Mouse (Mus musculus) T-helper 17 cell (primary cell): ENCODE results near the gene 2810021J22Rik.
"Not testable (repeated sequence)": the region's sequence is repeated elsewhere in the genome, so short reads cannot be mapped to it uniquely, and the experiment has no call there.

Source experiments
- in situ Hi-C, 2 experiments: fragments of 300-600 bp; cut with MboI, MseI; formaldehyde crosslinking; loops; 1 replicate in 1 of 2; 2 replicates in 1 of 2; pipeline ENCODE4 v1.15.1; 2025; ENCODE audit warnings: high pct_unique_total_duplicates in 2 of 2

Gene 2810021J22Rik

DNA sequence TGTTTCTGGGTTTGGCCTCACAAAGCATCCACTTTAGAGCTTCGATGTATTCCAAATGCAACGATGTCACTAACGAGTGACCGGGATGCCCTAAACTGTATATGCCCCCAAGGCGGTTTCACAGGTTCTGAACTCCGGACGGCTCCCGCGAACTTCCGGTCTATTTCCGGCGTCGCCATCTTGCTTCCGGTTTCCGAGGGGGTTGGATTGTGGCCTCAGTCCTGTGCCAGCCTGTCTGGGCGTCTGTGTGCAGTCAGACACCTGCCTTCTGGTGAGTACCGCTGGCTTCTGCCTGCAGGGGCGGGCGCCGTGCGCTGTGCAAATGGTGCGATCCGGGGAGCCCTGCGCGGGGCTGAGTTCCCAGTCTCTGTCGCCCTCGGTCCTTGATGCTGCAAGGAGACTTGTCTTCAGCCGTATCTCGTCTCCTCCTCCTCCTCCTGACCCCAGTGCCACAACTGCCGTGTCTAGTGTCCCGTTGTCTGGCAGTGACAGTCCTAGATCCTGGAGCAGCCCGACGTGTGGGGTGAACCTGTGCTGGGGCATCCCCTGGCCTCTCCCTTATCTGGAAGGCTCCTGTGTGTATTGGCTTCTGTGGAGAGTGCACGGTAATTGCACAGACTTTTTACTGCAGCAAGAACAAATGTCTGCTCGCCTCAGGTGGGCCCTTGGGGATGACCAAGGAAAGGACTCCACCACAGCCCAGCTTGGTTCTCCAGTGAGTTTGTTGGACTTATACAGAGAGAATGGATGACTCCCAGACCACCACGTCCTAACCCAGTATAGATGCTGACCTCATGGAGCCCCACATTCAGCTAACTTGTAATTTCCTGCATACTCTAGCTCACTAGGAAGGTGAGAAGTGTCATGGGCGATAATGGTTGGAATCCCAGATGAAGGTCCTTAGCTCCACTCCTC lies at the start of gene 2810021J22Rik:
Gene 2810021J22Rik (plus strand): TSS at position 178 of the 915 bp plus-strand sequence.
- in situ Hi-C loops, result no loop called here

DNA sequence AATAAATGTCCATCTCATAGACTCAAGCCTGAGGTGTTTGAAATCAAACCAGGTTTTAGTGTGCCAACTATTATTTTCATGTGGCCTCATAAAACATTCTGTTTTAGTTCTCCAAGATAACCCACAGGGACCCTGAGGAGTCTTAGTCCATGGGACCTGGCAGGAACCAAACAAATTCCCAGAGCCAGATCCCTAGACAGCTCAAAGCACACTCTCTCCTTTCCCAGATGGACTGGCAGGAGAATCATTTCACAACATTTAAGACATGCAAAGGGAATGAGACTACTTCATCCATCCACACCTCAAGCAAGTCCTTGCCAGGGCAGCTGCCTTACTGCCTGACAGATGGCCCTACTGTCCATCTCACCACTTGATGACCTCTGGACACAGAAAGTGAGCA lies 38.1 kb upstream of the 2810021J22Rik start, which contains the start of gene Olfr312:
Gene Olfr312 (plus strand): TSS at position 301 of the 400 bp plus-strand sequence.
- in situ Hi-C loops, result not testable (repeated sequence)

GRCm38 (mm10) chr11:58829764-58830163 lies 37.3 kb upstream of the 2810021J22Rik start:
- in situ Hi-C loops, result no loop called here

- in situ Hi-C loops, result not testable (repeated sequence)
These were observed 34.5 kb upstream of the 2810021J22Rik start for GRCm38 (mm10) chr11:58832541-58832940.

- in situ Hi-C loops, result not testable (repeated sequence)
These were observed 28.1 kb upstream of the 2810021J22Rik start, which contains the start of gene Olfr311 for GRCm38 (mm10) chr11:58838951-58839350. TSS of gene Olfr311 (plus strand) at chr11:58839251.

DNA sequence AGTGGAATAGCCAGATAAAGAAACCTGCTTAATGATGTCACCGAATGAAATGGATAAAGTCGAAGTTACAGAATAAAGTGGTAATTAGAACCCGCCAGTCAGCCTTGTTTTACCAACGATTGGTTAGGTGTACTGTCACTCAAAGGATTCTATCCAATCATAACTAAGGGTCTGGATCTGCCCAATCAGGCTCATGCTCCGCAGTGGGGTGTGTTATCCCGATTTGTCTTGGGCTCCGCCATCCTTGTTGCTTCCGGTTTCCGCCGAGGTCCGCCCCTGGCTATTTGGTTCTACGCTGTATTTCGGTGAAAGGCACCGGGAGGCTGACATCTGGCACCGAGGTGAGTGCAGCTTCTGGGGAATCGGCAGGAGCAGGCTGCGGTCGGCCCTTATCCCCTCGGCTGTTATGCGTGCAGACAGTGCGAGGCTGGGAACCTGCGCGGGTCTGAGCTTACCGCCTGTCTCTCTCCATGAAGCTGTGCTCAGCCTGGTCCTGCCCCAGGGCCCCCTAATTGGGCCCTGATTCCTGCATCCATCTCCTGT lies 20.0 kb upstream of the 2810021J22Rik start, which contains the start of gene Gm12258:
Gene Gm12258 (plus strand): TSS at position 240 of the 543 bp plus-strand sequence.
- in situ Hi-C loops, result no loop called here

DNA sequence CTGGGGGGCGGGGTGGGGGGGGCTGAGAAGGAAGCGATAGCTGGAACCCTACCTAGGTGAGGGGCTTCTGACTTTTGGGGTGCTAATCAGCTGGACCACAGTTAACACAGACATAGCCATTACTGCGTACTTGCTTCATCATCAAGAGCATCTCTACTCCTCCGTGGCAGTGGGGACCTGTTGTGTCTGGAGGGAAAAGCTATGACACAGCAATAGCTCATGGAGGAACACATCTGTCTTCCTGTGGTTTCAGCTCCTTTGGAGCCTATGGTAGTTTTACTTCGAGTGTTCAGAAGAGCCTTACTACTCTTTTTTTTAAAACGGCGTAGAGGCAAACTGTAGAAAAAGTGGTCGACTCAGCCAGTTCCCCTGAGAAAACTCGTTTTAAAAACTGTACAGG lies 19.4 kb upstream of the 2810021J22Rik start:
- in situ Hi-C loops, result no loop called here

DNA sequence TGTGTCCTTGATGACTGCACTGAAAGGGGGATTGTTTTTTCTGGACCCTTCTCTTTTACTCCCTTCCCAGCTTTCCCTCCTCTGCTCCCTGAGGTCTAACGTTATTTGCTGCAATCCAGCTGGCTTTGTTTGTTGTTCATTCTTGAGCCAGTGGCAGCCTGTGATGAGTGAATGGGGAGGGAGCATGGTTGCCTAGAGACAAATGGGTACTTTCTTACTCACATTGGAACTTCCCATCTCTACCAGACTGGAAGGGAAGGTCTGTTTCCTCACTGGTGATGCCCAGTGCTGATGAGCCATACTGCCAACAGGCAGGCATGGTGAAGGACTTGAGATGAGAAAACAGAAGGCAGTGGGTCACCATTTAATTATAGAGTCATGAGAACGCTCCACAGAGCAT lies 17.3 kb upstream of the 2810021J22Rik start:
- in situ Hi-C loops, result no loop called here

GRCm38 (mm10) chr11:58860744-58861143 lies 6.3 kb upstream of the 2810021J22Rik start:
- in situ Hi-C loops, result no loop called here

DNA sequence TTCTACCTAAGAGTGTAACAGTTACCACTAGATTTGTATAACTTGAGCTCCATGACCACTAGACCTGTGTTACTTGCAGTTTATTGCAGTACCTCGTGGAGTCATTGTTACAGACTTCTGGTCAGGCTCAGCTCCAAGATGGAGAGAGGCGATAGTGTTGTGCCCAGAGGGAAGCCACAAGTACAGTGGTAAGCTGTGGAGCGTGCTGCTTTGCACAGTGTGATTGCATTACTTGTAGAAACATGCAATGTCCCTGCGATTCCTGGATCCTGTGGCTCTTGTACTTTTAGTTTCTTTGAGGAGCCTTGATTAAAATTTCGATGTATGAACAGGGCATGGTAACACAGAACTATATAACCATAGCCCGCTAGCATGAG lies 926 bp downstream of the 2810021J22Rik start:
- in situ Hi-C loops, result no loop called here

DNA sequence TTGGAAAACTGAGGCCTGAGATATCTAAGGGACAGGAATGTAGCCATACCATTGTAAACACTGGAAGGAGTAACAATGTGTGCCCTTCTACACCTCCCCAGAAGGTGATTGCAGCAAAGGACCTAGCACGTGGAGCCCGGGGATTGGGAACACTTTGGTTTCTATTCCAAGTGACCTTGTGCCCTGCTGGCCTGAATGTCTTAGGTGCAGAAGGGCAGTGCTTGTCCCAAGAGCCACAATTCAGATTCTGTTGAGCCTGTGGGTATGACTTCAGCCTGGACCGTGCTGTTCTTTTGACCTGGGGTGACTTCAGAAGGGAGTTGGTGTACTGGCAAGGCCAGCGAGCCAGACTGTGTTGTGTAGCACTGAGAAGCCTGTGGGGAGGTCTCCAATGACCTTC lies 3.9 kb downstream of the 2810021J22Rik start:
- in situ Hi-C loops, result no loop called here

DNA sequence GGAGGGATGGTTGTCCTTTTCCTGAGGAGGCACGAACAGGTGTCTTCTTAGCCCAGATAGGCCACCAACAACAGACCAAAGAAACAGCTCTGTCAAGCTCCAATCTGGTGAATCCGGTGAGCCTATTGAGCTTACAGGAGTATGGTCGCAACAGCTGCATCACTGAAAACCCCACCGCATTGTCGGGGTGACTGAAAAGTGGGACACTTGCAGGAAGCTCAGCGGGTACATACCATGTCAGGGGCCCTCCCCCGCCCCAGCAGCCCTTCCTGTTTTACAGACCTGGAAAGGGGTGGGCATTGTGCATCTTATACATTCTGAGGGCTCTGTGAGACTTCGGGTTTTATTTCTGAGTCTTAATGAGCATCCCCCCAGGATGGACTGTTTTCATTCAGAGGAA lies 16.7 kb downstream of the 2810021J22Rik start:
- in situ Hi-C loops, result no loop called here

DNA sequence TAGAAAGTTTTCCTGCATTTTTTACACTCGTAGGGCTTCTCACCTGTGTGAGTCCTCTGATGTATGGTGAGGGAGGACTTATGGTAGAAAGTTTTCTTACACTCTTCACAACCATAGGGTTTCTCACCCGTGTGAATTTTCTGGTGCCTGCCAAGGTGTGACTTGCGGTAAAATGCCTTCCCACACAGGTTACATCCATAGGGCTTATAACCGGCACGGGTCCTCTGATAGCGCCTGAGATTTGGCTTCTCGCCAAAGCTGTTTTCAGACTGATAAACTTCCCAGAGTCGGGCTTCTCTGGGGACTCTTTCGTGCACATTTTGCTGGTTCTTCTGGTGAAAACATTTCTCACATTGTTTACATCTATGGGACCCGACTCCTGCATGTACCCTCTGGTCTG lies 23.5 kb downstream of the 2810021J22Rik start:
- in situ Hi-C loops, result no loop called here

- in situ Hi-C loops, result no loop called here
These were observed 27.4 kb downstream of the 2810021J22Rik start for GRCm38 (mm10) chr11:58894456-58894855.

- in situ Hi-C loops, result no loop called here
These were observed 30.5 kb downstream of the 2810021J22Rik start for GRCm38 (mm10) chr11:58897485-58897884.

DNA sequence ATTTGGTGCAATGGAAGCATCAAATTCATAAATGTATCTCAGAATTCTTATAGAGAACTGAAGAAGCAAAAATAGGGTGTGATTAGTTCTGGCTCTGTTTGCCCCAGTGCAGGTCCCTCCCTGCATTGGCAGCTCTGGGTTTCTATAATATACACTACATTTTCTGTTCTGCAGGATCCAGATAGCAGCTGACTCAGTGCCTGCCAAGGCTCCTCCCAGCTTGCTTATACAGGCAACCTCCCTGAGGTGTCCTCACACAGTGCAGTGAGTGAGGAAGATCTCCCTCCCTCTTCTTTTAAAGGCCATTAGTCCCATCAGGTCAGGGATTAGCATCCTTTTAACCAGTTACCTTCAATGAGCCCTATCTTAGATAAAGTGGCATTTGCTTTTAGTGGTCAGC lies 34.1 kb downstream of the 2810021J22Rik start:
- in situ Hi-C loops, result no loop called here

GRCm38 (mm10) chr11:58903511-58904409 lies 36.7 kb downstream of the 2810021J22Rik start, which contains the start of gene Zfp39:
TSS of gene Zfp39 (minus strand) at chr11:58904225.
- in situ Hi-C loops, result no loop called here

DNA sequence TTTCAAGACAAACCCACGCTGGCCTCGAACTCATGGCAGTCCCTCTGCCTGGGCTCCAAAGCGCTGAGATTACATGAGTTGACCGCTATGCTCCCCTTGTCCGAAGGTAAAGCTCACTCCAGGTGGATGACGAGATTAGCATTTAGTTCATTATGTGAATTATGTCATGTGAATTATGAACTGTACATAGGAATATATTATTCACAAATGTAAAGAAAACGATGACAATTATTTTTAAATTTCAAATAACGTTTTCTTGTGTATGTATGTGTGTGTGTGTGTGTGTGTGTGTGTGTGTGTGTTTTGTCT lies 37.3 kb downstream of the 2810021J22Rik start:
- in situ Hi-C loops, result no loop called here

GRCm38 (mm10) chr11:58904838-58905237 lies 37.8 kb downstream of the 2810021J22Rik start:
- in situ Hi-C loops, result no loop called here

DNA sequence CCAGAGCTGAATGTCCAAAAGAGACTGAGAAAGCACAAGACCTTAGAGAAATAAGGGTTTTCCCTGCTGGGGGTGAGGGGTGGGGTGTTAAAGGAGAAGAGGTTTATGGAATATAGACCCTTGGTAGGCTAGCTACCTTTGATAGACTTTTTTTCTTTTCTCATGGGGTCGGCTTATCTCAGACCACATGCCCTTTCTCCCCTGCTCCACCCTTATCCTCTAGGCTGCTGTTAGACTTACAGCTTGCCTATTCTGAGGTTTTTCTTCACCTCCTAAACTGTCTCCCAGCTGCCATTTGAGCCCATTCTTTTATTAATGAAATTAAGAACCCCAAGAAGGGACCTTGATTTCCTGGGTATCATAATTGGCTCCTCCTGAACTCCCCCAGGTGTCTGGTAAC lies 46.8 kb downstream of the 2810021J22Rik start:
- in situ Hi-C loops, result no loop called here

GRCm38 (mm10) chr11:58914461-58915028 lies 47.5 kb downstream of the 2810021J22Rik start:
- in situ Hi-C loops, result no loop called here
